Mouse (Mus musculus) CH12F3 (cell line): ENCODE results near the gene Cant1.

Source experiments
- in situ Hi-C: fragments of 300-500 bp; cut with MboI; formaldehyde crosslinking; loops from 2 replicates; pipeline ENCODE4 v1.14.3; 2020; ENCODE audit warnings: low sequenced_read_pairs

Cant1 gene

DNA sequence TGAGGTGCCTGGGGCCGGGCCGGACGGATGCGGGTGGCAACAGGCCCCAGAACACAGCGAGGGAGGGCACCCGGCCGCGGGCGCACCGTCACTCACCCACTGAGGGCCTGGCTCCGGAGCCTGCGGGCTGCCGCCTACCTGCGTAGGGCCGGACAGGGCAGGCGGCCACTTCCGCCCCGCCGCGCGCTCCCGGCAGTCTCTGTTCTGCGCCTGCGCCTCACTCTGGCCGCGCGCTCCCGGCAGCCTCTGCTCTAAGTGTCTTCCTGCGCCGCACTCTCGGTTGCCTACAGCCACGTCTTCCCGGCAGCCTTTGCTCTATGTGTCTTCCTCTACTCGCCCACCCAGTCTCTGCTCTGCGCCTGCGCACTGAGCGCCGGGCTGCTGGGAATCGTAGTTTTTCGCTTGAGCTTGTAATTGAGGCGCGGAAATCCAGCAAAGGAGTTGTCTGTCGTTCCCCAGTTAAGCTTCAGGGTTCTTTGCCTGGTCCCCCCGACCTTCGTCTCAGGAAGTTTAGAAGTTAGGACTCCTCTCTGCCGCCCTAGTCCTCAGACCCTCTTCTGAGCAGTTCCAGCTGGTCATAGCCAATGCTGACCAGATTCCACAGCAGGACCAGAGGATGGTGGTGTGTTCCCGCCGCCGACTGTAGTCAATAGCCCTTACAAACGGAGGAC lies at the start of gene Cant1:
Cant1 (minus strand) TSS at position 253 of the 671 bp plus-strand sequence.
- in situ Hi-C loops: no loop called here

DNA sequence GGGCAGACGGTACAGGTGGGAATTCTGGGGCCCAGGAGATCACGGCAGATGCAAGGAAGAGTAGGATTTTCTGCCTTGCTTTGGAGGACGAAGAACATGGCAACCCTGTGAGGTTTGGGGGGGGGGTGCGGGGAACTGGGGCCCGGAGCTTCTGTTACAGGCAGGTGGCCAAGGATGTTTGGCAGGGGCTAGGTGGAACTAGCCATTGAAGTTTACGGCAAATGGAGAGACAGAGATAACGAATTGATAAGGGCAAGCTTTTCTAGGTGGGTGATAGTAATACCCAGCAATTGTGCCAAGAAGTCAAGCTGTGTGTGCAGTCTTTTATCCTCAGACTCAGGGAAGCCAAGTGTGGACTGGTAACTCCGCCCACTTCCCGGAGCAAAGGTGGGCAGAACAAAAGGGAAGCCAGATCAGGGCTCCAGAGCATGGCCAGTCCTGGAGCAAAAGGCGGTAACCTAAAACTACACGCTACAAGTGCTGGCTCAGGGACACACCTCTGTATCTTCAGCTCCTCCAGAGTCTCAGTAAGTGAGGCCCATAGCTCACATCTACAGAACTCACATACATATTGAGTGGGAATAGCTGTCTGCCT lies 48.7 kb upstream of the Cant1 start:
- in situ Hi-C loops: no loop called here

DNA sequence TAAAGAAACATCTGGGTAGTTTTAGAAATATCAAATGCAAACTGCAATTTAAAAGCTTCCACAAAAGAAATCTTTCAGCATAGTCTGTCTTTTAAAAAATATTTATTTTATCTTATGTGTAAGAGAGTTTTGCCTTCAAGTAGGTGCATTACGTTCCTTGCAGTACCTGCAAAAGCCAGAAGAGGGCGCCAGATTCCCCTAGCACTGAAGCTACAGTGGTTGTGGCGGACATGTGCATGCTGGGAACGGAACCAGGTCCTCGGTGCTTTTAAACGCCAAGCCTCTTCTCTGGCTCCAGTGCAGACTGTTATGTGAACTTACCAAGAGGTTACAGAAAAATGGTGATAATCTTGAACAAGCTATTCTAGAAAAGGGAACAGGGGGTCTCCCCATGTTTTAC lies 41.4 kb upstream of the Cant1 start:
- in situ Hi-C loops: no loop called here

DNA sequence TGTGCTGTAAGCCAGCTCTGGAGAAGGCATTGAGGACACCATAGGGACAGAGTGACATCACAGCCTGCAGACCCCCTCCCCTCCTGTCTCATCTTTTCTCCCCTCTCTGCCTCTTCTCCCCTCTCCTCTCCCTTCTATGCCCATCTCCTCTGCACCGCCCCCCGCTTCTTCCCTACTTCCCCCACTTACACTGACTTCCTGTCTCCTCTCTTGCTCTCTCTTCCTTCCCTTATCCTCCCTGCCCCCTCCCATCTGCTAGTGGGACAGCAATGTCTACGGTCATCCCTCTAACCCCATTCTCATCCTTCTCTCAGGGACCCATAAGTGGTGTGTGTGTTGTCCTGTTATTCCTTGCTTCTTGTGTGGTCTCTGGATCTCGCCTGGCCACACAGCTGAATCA lies 40.6 kb upstream of the Cant1 start:
- in situ Hi-C loops: no loop called here

DNA sequence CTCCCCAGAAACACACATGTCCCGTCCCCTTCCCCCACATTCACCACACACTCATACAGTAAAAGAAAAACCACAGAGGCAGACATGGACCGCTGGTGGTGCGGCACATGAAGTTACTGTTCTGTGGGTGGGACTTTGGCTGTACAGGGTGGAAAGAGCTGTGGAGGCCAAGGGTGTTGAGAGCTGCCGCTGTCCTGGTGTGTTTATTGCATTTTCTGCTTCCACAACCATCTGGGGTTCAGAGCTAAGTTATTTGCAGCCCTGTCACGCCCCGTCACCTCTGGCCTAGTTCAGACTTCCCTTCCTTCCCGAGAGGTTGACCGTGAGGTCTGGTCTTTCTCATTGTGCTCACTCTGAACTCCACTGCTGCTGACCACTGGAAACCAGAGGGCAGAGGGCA lies 40.2 kb upstream of the Cant1 start:
- in situ Hi-C loops: no loop called here

DNA sequence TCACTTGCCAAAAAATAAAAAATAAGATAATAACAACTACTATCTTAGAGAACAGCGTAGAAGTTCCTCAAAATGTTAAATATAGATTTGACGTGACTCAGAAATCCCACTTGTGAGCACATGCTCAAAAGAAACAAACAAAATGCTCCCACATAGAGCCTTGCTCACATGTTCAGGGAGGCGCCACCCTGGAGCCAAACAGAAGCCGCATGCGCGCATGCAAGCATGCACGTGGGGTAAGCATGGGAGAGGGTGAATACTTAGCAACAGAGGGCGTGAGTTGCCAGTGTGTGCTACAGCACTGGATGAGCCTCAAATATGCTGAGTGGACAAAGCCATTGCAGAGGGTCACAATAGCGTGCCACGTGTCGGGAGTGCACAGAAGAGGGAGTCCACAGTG lies 38.1 kb upstream of the Cant1 start:
- in situ Hi-C loops: no loop called here

DNA sequence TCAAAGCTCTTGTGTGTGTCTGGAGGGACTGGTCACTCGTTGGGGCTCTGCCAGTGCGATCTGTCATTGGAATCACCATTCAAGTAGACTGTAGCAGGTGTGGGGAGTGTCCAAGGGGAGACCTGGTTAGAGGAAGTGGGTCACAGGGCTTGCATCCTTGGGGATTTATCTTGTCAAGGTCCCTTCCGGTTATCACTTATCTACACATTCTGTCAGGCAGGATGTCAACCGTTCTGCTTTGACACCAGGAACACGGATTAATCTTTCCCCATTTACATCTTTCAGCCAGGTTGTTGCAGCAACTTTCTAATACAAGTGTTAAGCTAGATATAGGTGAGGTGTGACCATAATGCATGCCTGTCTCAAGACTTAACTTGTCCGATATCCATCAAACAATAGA lies 36.9 kb upstream of the Cant1 start:
- in situ Hi-C loops: no loop called here

DNA sequence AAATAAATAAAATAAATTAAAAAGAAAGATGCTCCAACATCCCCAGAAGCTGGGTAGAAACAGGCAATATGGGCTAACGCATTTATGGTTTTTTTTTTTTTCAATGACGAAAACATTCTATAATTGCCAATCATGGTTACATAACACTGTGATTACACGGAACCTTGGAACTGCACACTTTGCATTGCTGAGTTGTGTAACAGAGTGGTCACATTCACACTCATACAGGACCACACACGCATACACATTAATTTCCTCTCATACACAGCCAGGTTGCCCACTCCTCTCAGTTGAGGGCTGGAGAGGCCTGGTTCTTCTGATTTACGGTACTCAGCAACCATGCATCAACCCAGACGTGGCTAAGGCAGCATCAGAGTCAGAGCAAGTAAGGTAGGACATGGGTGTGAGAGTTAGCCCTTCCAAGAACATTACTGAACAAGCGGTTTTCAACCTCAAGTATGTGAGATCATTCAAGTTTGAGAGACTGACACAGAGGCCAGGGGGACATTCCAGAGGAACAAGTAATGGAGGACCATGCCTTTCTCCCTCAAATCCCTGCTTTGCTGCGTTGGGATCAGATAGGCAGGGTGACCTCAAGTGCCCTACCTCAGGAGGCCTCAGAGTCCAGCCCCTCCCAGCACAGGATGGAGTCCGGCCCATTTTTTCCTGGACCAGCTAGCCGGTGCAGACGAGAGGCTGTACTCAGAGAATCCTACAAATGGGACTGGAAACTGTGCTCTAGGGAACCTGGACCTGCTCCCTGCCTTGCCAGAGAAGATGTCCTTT lies 35.2 kb upstream of the Cant1 start:
- in situ Hi-C loops: no loop called here

DNA sequence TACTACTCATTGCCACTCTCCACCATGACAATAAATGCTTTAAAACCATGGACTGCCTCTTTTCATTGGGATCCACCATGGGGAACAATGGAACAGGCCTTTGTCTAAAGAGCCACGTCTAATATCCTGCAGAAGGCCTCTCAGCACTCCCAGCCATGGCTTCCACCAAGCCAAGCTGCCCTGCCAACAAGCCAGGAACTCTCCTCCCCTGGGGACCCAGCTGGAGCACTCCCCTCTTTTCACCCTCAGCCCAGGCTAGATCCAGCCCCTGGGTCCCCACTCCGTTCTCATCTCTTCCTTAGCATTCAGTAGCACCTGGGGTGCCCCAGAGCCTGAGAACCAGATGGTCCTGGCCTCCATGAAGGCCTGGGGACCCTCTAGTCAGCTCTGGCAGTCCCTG lies 34.1 kb upstream of the Cant1 start:
- in situ Hi-C loops: no loop called here

DNA sequence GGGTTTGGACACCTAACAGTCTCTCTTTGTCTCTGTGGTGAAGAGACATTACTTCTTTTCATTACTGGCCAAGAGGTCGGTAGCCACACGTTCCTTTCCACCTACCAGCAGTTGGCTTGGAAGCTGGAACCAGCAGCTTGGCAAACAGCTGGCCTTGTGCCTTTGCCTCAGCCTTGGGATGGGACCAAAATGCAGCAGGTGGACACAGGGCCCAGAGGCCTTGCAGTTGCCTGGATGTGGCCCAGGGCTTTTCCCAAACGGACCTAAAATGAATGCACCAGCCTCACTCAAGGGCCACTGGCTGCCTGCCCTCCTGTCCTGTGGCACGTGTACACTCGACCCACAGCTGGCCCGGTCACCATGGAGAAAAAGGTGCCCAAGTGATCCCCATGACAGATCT lies 32.3 kb upstream of the Cant1 start:
- in situ Hi-C loops: no loop called here

DNA sequence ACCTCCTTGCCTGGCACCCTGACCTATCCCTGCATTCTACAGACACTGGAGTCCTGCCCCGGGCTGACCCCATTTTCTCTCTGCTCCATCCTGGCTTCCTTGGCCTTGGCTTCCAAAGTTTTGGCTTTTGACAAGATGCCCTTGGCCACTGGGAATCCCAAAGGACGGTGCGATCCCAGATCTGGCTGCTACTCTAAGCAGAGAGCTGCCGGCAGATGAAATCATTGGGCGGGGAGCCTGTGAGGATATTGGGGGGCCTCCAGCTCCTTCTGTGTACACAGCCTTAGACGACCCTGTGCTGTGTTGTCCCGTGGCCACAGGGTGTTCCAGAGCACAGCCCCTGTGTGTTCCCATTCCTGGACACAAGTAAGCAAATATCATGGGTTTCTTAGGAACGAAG lies 29.5 kb upstream of the Cant1 start:
- in situ Hi-C loops: no loop called here

DNA sequence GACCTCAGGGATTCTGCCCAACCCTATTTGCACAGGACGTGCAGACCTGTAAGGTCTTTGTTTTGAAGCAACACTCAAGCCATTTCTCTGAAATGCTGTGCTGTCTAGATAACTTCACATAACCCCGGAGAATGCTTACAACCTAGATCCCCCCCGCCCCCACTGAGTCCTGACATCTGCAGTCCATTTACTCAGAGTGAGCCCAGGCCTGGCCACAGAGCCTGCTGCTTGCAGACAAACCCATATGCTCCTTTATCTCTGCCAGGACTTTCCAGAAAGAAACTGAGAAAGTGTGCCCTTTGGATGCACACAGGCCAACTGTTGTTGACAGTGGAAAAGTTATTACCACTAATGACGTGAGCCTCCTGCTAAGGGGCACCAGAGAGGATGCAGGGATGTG lies 28.5 kb upstream of the Cant1 start:
- in situ Hi-C loops: no loop called here

DNA sequence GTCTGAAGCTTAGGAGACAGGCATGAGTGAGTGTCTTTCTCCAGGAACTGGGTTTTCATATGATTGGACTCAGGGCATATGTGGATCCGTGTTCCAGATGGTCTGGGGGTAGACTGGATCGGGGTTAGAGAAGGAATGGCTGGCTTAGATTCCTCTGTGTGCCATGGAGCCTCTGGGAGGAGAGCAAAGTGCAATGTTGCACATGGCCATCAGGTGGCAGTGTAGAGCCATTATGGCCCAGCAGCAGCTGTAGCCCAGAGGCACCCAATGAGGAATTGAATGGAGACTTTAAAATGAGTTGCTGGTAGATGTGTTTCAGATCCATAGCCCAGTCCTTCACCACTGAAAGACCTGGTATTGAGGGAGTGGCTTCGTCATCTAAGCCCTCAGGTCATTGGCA lies 27.0 kb upstream of the Cant1 start:
- in situ Hi-C loops: no loop called here

DNA sequence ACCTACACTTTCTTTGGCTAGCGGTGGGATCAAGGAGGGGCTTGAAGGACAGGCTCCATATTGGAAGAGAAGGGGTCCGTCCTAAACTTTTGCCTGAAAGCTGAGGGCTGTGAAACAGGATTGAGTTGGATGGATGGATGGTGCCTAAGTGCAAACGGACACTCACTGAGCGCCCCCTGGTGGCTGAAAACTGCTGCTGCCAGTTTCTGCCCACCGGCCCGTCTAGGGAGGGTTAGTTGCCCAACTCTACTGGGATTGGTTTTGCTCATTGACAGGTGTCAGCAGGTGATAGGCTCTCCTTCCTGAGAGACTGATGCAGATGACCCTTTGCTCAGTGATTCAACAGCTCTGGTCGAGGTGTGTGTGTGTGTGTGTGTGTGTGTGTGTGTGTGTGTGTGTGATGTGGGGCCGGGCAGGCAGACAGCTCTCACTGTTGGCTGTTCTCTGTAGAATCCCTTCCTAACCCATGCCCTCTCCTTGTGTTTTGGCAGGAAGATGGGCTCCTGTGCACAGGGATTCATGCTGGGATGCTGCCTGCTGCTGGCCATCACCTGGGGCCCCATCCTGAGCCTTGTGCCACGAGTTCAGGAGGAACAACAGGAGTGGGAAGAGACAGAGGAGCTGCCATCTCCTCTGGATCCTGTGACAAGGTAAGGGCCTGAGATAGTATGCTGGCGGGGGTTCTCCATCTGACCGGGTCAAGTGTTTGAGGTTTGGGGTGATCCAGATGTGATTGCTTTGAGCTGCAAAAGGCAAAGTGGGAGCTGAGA lies 24.5 kb upstream of the Cant1 start:
- in situ Hi-C loops: no loop called here

DNA sequence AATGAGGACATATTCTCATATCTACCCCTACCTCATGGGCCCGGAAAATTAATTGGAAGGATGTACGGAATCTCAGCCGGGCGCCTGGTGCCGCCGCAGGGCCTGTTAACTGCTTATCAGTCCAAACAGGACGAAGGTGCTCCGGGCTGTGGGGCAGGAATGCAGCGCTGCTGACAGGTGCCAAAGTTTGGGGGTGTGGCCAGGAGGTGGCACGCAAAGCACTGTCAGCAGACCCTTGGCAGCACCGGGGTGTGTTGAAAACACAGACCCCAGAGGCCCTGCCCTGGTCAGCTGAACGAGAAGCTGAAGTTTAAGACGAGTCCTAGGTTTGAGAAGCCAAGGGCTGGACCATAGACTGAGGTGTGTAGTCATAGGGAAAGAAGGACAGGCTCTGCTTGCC lies 23.8 kb upstream of the Cant1 start:
- in situ Hi-C loops: no loop called here

DNA sequence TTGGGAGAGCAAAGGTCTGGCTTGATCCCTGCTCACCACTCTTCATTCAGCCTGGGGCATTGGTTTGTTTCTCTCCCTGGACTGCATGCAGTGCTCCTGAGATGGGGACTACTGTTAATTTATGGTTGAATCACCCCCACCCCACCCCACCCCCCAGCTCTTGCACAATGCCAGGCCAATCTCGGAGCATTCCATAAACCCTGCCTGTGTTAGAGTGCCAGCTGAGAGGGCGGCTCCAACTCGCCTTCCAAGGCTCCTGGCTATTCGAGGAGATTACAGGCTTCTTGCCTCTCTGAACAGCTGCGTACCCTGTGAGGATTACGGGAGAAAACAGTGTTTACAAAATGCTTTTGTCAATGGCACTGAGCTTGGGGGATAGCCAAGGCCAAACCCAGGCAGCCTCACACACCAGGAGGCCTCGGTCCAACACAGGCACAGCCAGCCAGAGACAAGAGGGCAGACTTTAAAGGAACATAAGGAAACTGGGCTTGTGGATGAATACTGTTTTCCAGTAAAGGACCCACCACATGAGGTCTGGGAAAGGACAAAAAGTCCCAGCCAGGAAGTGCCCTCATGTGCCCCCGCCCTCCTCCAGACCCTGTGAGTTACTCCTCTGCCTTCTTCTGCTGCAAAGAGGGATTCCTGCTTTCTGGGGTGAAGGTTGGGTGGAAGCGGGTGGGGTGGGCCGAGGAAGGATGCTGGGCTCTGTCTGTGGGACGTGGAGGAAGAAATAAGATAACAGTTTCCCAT lies 20.0 kb upstream of the Cant1 start:
- in situ Hi-C loops: no loop called here

DNA sequence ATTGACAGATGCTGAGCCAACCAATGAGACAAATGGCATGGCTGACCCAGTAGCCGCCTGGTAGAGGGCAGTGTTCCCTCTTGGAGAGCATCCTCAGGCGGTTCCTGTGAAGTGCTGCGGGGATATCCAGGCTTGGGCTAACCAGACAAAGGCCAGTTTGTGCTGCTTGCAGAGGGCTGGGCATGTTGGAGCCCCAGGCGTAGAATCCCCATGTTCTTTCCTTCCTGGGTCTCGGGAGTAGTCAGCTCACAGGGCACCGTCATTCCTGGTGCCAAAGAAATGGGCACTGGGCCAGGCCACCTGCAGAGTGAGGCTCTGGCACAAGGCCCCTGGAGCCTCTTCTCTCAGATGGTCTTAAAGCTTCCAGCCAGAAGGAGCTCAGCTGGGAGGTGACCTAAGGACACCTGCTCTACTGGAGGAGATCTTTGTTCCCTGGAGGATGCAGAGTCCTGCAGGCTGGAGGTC lies 17.6 kb upstream of the Cant1 start:
- in situ Hi-C loops: no loop called here

DNA sequence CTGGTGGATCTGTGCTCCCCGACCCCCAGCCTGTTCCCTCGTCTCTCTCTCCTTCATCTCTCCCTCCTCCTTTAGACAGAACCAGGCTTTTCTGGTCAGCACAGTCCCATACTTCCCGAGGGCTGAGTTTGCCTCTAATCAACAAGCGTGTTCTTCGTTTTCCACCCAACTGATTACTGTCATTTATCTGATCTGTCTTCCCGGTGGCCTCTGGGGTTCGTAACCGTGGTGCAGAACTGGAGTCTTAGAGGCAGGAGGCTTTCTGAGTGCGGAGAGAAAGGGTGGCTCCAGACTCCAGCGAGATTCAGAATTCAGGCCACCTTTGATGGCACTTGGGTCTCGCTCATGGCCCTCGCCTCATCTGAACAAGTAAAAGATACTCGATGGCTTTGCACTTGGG lies 15.2 kb upstream of the Cant1 start:
- in situ Hi-C loops: no loop called here

DNA sequence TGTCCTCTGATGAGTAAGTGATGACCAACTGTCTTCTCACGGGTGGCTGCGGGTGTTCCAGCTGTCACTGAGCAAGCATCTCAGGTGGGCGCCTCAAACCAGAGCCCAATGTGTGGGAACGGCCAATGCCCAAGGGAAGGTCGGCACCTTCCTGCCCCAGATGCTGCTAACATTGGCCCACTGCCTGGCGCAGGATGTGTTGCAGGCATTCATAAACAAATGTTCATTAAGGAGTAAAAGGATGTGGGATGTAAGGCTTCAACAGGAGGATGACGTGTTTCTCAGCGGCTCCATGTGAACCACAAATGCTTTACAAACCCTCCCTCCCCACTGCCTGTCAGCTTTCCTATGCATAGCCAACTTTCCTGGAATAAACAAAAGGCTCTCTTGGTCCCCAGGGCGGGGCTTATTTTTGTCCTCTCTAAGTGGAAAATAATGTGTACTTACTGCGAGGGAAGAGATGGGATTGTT lies 14.5 kb upstream of the Cant1 start:
- in situ Hi-C loops: no loop called here

DNA sequence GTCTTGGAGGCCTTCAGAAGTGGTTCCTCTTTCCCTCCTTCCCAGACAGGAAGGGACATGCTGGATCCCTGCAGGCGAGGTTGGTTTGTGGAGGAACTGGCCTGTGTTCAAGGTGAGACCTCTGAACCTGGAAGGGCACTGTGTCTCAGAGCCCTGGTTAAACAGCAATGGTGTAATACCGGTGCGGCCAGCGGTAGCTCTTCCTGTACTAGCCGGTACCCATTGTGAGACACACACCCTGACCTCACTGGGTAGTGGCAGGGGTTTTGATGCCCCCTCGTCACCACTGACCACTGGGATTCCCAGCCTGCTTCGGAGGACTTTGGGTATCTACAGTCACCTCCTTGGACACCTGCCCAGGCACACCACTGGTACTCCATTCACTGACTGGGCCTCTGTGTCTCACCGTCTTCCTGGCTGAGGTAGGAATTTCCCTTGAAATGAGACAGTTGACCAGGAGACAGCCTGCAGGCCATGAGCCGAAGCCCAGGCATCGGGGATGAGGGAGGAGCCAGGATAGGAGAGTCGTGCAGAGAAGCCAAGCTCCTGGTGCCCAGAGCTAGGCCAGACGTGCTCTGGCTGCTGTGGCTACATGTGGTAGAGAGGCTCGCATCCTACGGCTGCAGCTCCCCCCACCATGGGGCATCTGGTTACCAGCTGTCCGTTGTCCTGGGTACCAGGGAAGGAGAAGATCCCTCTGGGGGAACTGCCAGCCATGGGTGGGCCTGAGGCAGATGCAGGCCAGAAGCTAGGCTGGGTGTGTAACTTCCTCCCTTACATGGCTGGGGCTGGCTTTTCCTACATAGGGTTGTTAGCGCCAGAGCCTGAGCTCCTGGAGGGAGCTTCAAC lies 12.4 kb upstream of the Cant1 start:
- in situ Hi-C loops: no loop called here
